Mouse (Mus musculus): ENCODE measurements around the gene Sstr2. TPM values are rescaled to one million over a fixed set of nuclear protein-coding genes. Genes with fewer than 3 reads are reported as not detected.
A peak's percentile ranks its signal among the peaks of the same experiment; 100 is the strongest.

Gene Sstr2
- polyA plus RNA-seq, 1 experiment from 2014 or later = 75.2 TPM

DNA sequence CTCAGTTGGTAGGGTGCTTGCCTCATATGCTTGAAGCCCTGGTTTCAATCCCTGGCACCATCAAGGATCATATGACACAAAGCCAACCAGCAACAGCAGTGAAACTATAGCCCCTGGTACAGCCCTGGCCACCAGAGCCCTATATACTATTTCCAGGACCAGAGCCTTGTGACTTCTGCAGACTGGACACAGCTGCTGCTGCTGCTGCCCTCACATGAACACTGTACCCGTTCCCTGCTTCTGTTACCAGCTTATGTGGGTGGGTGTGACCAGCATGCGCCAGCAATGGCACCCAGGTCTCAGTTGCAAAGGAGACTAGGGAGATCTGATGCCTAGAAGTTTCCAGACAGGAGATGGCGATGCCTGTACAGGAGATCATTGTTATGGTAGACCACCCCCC, 21.5 kb upstream of the Sstr2 start:
- H3K36me3 ChIP-seq (ENCODE audit: control insufficient read depth, insufficient read depth, low read length) = no peaks in the 10 kb centered on the region
- DNase-seq (ENCODE audit: low spot score) (no peak), ATAC-seq (no peak)
- no peaks in the 10 kb centered on the region for H3K27me3 ChIP-seq (replicated peaks; ENCODE audit: control insufficient read depth, insufficient read depth, low read length)
- H3K4me3 ChIP-seq (ENCODE audit: low read depth, low read length) = no peak overlapping the region
- peaks cover 20% of the 10 kb centered on the region for H3K4me1 ChIP-seq (ENCODE audit: control insufficient read depth, insufficient read depth, low read length)
- H3K4me2 ChIP-seq (ENCODE audit: low read length) = no peak overlapping the region
- H3K9ac ChIP-seq (ENCODE audit: low read length) = no peak overlapping the region
- no peaks in the 10 kb centered on the region for H3K9me3 ChIP-seq (replicated peaks; ENCODE audit: control insufficient read depth, low read length)
- 95% methylated on average over 3 of the region's 3 CpGs for WGBS
- no peak overlapping the region for H3K27ac ChIP-seq (ENCODE audit: low read depth, low read length)

DNA sequence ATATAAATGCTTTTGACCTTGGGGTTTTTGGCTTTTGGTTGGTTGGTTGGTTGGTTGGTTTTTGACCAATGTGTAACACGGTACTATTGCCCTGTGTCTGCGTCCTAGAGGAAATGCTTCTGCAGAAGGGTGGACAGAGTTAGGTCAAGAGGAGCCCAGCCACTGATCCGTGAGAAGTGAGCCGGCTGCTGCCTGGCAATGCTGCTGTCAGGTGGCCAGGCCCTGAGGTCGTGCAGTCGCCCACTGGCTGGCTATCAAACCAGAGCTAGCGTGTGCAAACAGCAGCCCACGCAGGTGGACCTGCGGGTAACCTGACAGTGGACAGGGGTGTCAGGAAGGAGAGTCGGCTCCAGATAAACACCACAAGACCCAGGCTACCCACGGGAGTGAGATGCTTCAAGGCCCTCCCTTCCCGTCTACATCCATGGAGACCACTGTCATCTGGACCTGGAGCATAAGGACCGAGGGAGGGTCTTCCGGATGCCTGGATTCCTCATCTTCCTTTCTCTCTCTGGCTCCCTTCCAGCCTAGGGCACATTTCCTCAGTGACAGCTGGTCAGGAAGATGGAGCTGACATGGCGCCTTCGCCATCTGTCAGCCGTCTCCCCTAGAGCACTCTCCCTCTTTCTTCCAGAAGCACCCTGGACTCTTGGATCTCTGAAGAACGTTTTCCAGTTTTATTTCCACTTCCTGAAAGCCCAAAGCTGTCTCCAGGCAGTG, 18.5 kb upstream of the Sstr2 start:
- DNase-seq (ENCODE audit: low spot score) (peak; percentile 71), ATAC-seq (peak; percentile 62)
- Histone ChIP-seq H3K27ac (ENCODE audit: low read depth, low read length) (peak overlapping the region; percentile 87), H3K9ac (ENCODE audit: low read length) (no peak overlapping the region), H3K4me3 (ENCODE audit: low read depth, low read length) (no peak overlapping the region), H3K4me2 (ENCODE audit: low read length) (no peak overlapping the region; the same call in 1 of the 2 replicates), H3K4me1 (ENCODE audit: control insufficient read depth, insufficient read depth, low read length) (peaks cover 20% of the 10 kb centered on the region), H3K9me3 (replicated peaks; ENCODE audit: control insufficient read depth, low read length) (no peaks in the 10 kb centered on the region), H3K36me3 (ENCODE audit: control insufficient read depth, insufficient read depth, low read length) (no peaks in the 10 kb centered on the region), H3K27me3 (replicated peaks; ENCODE audit: control insufficient read depth, insufficient read depth, low read length) (no peaks in the 10 kb centered on the region)
- 78% methylated on average over 18 of the region's 18 CpGs for WGBS

GRCm38 (mm10) chr11:113601616-113602343, 17.4 kb upstream of the Sstr2 start:
- H3K27ac ChIP-seq (ENCODE audit: low read depth, low read length) = peak overlapping the region; percentile 87
- 13% methylated on average over 12 of the region's 12 CpGs for WGBS
- no peak overlapping the region for H3K4me3 ChIP-seq (ENCODE audit: low read depth, low read length)
- H3K9ac ChIP-seq (ENCODE audit: low read length) = 0 out of 2 replicates have a peak overlapping the region, but pooled peaks have one; percentile 1
- peak overlapping the region; percentile 4; the same call in 1 of the 2 replicates for H3K4me2 ChIP-seq (ENCODE audit: low read length)
- DNase-seq (ENCODE audit: low spot score) (peak; percentile 70), ATAC-seq (peak; percentile 76)
- no peaks in the 10 kb centered on the region for H3K27me3 ChIP-seq (replicated peaks; ENCODE audit: control insufficient read depth, insufficient read depth, low read length)
- no peaks in the 10 kb centered on the region for H3K36me3 ChIP-seq (ENCODE audit: control insufficient read depth, insufficient read depth, low read length)
- peaks cover 20% of the 10 kb centered on the region for H3K4me1 ChIP-seq (ENCODE audit: control insufficient read depth, insufficient read depth, low read length)
- 0 out of 2 replicates have a peak, but pooled peaks cover 3% of the 10 kb centered on the region for H3K9me3 ChIP-seq (replicated peaks; ENCODE audit: control insufficient read depth, low read length)

DNA sequence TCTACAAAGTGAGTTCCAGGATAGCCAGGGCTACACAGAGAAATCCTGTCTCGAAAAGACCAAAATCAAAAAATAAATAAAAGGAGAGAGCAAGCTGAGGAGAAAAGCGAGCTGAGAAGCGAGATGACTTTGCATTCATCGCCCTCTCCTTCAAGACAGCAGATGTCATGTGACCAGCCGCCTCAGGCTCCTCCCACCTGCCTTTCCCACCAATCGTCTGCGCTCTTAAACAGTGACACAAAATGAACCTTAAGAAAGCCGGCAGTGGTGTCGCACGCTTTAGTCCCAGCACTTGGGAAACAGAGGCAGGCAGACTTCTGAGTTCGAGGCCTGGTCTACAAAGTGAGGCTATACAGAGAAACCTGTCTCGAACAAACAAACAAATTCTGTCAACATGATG, 11.6 kb upstream of the Sstr2 start:
- no peak overlapping the region for H3K9ac ChIP-seq (ENCODE audit: low read length)
- 0 out of 2 replicates have a peak, but pooled peaks cover 3% of the 10 kb centered on the region for H3K9me3 ChIP-seq (replicated peaks; ENCODE audit: control insufficient read depth, low read length)
- H3K4me2 ChIP-seq (ENCODE audit: low read length) = no peak overlapping the region
- no peak for ATAC-seq
- no peaks in the 10 kb centered on the region for H3K27me3 ChIP-seq (replicated peaks; ENCODE audit: control insufficient read depth, insufficient read depth, low read length)
- 98% methylated on average over 12 of the region's 12 CpGs for WGBS
- no peaks in the 10 kb centered on the region for H3K36me3 ChIP-seq (ENCODE audit: control insufficient read depth, insufficient read depth, low read length)
- no peak for DNase-seq (ENCODE audit: low spot score)
- H3K27ac ChIP-seq (ENCODE audit: low read depth, low read length) = no peak overlapping the region
- no peak overlapping the region for H3K4me3 ChIP-seq (ENCODE audit: low read depth, low read length)
- H3K4me1 ChIP-seq (ENCODE audit: control insufficient read depth, insufficient read depth, low read length) = 0 out of 2 replicates have a peak, but pooled peaks cover 8% of the 10 kb centered on the region

DNA sequence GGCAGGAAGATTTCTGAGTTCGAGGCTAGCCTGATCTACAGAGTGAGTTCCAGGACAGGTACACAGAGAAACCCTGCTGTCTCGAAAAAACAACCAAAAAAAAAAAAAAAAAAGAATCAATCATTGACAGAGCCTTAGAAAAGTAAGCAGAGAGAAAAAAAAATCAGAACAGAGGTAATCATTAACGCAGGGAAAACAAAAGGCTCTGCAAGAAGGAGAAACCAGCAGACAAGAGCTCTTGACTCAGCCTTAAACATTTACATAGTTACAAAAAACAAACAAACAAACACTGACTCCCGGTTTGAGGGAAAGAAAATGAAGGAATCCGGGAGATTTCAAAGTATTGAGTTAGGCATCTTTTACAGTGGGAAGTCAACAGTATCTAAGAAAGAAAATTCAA, 9.6 kb upstream of the Sstr2 start:
- no peak overlapping the region for H3K4me2 ChIP-seq (ENCODE audit: low read length)
- H3K9ac ChIP-seq (ENCODE audit: low read length) = no peak overlapping the region
- ATAC-seq = no peak
- H3K27ac ChIP-seq (ENCODE audit: low read depth, low read length) = no peak overlapping the region
- H3K4me1 ChIP-seq (ENCODE audit: control insufficient read depth, insufficient read depth, low read length) = 0 out of 2 replicates have a peak, but pooled peaks cover 8% of the 10 kb centered on the region
- H3K27me3 ChIP-seq (replicated peaks; ENCODE audit: control insufficient read depth, insufficient read depth, low read length) = no peaks in the 10 kb centered on the region
- no peak overlapping the region for H3K4me3 ChIP-seq (ENCODE audit: low read depth, low read length)
- 0 out of 2 replicates have a peak, but pooled peaks cover 3% of the 10 kb centered on the region for H3K9me3 ChIP-seq (replicated peaks; ENCODE audit: control insufficient read depth, low read length)
- DNase-seq (ENCODE audit: low spot score) = no peak
- 87% methylated on average over 5 of the region's 5 CpGs for whole genome bisulfite sequencing
- no peaks in the 10 kb centered on the region for H3K36me3 ChIP-seq (ENCODE audit: control insufficient read depth, insufficient read depth, low read length)

DNA sequence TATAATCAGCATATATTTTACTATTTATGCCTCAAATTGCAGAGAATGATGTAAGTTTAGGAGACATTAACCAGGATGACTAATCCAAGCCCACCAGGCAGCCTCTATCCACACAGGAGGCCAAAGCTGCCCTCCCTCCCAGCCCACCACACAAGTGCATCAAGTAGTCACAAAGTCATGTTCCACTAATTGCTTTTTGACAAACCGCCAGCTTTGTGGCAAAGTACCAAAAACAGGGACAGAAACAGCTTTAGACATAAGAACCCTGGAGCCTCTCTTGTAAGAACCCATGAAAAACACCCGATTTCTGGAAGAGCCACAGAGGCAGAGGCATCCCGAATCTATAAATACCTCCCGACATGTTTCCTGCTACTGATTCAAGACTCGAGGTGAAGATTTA, 8.9 kb upstream of the Sstr2 start:
- 0 out of 2 replicates have a peak, but pooled peaks cover 3% of the 10 kb centered on the region for H3K9me3 ChIP-seq (replicated peaks; ENCODE audit: control insufficient read depth, low read length)
- DNase-seq (ENCODE audit: low spot score) = peak; percentile 61
- H3K4me1 ChIP-seq (ENCODE audit: control insufficient read depth, insufficient read depth, low read length) = 0 out of 2 replicates have a peak, but pooled peaks cover 8% of the 10 kb centered on the region
- no peaks in the 10 kb centered on the region for H3K27me3 ChIP-seq (replicated peaks; ENCODE audit: control insufficient read depth, insufficient read depth, low read length)
- no peak overlapping the region for H3K9ac ChIP-seq (ENCODE audit: low read length)
- no peaks in the 10 kb centered on the region for H3K36me3 ChIP-seq (ENCODE audit: control insufficient read depth, insufficient read depth, low read length)
- ATAC-seq = no peak
- no peak overlapping the region for H3K27ac ChIP-seq (ENCODE audit: low read depth, low read length)
- H3K4me3 ChIP-seq (ENCODE audit: low read depth, low read length) = no peak overlapping the region
- H3K4me2 ChIP-seq (ENCODE audit: low read length) = no peak overlapping the region
- WGBS = 71% methylated on average over 5 of the region's 5 CpGs

GRCm38 (mm10) chr11:113611112-113611646, 8.0 kb upstream of the Sstr2 start:
- Histone ChIP-seq H3K4me1 (ENCODE audit: control insufficient read depth, insufficient read depth, low read length) (0 out of 2 replicates have a peak, but pooled peaks cover 8% of the 10 kb centered on the region), H3K36me3 (ENCODE audit: control insufficient read depth, insufficient read depth, low read length) (no peaks in the 10 kb centered on the region), H3K9ac (ENCODE audit: low read length) (no peak overlapping the region; the same call in 1 of the 2 replicates), H3K9me3 (replicated peaks; ENCODE audit: control insufficient read depth, low read length) (no peaks in the 10 kb centered on the region), H3K27me3 (replicated peaks; ENCODE audit: control insufficient read depth, insufficient read depth, low read length) (no peaks in the 10 kb centered on the region), H3K4me3 (ENCODE audit: low read depth, low read length) (no peak overlapping the region), H3K4me2 (ENCODE audit: low read length) (no peak overlapping the region), H3K27ac (ENCODE audit: low read depth, low read length) (peak overlapping the region; percentile 76)
- ATAC-seq (no peak), DNase-seq (ENCODE audit: low spot score) (no peak)
- 92% methylated on average over 10 of the region's 10 CpGs for WGBS

DNA sequence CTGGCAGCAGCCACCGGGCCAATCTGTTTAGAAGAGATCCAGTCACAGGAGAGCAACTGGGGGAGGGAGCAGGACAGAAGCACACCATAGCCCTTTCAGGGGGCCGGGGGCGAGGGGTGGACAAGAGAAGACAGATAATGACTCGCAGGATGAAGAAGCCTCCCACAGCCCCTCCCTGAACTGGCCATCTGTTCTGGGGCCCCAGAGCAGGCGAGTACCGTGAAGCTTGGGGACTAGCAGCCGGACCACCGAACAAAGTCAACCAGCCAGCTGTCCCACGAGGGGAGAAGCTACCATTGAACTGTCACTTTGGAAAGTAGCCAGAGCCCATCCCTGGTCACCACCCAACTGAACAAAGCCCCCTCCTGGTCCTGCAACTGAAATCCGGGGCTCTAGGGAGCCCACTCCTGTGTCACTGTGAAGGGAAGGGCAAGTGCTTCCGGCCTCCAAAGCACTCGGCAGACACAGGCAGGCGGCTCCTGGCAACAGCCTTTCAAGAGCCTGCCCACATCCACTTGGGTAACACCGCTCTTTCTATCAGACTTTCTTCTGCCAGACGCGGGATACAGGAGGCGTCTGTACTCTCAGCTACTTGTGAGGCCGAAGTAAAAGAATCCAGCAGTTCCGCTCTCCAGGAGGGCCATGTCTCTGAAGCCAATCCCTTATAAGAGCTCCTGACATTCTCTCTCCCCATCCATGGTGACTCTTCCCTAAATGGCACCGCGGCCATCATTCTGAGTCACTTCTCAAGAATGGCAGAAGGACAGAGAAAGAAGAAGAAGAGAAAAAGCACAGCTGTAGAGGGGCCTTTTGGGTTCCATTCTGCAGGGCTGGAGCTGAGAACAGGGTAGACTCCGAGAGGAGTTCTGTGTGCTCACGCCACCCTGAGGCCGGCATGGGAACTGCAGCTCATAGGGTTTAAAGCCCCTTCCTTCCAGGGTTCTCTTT, 7.2 kb upstream of the Sstr2 start:
- H3K4me3 ChIP-seq (ENCODE audit: low read depth, low read length) = no peak overlapping the region
- no peaks in the 10 kb centered on the region for H3K36me3 ChIP-seq (ENCODE audit: control insufficient read depth, insufficient read depth, low read length)
- WGBS = 27% methylated on average over 24 of the region's 24 CpGs
- 0 out of 2 replicates have a peak, but pooled peaks cover 2% of the 10 kb centered on the region for H3K27me3 ChIP-seq (replicated peaks; ENCODE audit: control insufficient read depth, insufficient read depth, low read length)
- H3K4me1 ChIP-seq (ENCODE audit: control insufficient read depth, insufficient read depth, low read length) = 0 out of 2 replicates have a peak, but pooled peaks cover 8% of the 10 kb centered on the region
- DNase-seq (ENCODE audit: low spot score) (peak; percentile 72), ATAC-seq (peak; percentile 79)
- no peak overlapping the region; the same call in 1 of the 2 replicates for H3K9ac ChIP-seq (ENCODE audit: low read length)
- no peaks in the 10 kb centered on the region for H3K9me3 ChIP-seq (replicated peaks; ENCODE audit: control insufficient read depth, low read length)
- H3K4me2 ChIP-seq (ENCODE audit: low read length) = no peak overlapping the region
- peak overlapping the region; percentile 76 for H3K27ac ChIP-seq (ENCODE audit: low read depth, low read length)
